Mouse (Mus musculus) kidney, embryonic 14.5 days (tissue): Measurements from ENCODE around the gene Mr1. TPM values are rescaled to one million over a fixed set of nuclear protein-coding genes. Genes with fewer than 3 reads are reported as not detected.

ENCODE experiments used
- ATAC-seq: fragments of 200-750 bp; cut with Nextera tagmentation; 2 replicates; pipeline ENCODE4 v1.8.0; 2017; ENCODE audit warnings: moderate number of reproducible peaks, mild to moderate bottlenecking, moderate TSS enrichment, moderate library complexity; ENCODE audit not compliant: low FRiP score, low TSS enrichment
- H3K27ac ChIP-seq: fragments of 300-500 bp; sonication (generic); 2 replicates; pipeline ENCODE4 v1.5.1; 2014; ENCODE audit warnings: low read depth, mild to moderate bottlenecking, low read length, moderate library complexity, mixed read lengths
- H3K27me3 ChIP-seq: fragments of 300-500 bp; sonication (generic); 2 replicates; pipeline ENCODE4 v1.6.1; 2014; ENCODE audit warnings: mild to moderate bottlenecking, low read length; ENCODE audit not compliant: control insufficient read depth, insufficient read depth
- H3K36me3 ChIP-seq: fragments of 300-500 bp; sonication (generic); 2 replicates; pipeline ENCODE4 v1.6.1; 2014; ENCODE audit warnings: low read length, mixed read lengths; ENCODE audit not compliant: control insufficient read depth, insufficient read depth
- H3K4me1 ChIP-seq: fragments of 300-500 bp; sonication (generic); 2 replicates; pipeline ENCODE4 v1.6.1; 2014; ENCODE audit warnings: low read length, mixed read lengths; ENCODE audit not compliant: control insufficient read depth, insufficient read depth
- H3K4me2 ChIP-seq: fragments of 300-500 bp; sonication (generic); replicated peaks from 2 replicates; pipeline ENCODE4 v1.6.1; 2014; ENCODE audit warnings: low read depth, mild to moderate bottlenecking, low read length
- H3K4me3 ChIP-seq: fragments of 300-500 bp; sonication (generic); 2 replicates; pipeline ENCODE4 v1.5.1; 2014; ENCODE audit warnings: mild to moderate bottlenecking, low read length
- H3K9ac ChIP-seq: fragments of 300-500 bp; sonication (generic); 2 replicates; pipeline ENCODE4 v1.6.1; 2014; ENCODE audit warnings: low read depth, mild to moderate bottlenecking, low read length, moderate library complexity
- H3K9me3 ChIP-seq: fragments of 300-500 bp; sonication (generic); 2 replicates; pipeline ENCODE4 v1.6.1; 2016; ENCODE audit warnings: low read length; ENCODE audit not compliant: control insufficient read depth
- WGBS: fragments of 180-500 bp; shearing (Covaris S2); extraction: QIAGEN DNeasy Blood & Tissue Kit; methylation state at CpG from one replicate; pipeline ENCODE4 v1.1.7; 2014; 5-methylcytosine and 5-hydroxymethylcytosine counted together
- polyA plus RNA-seq: library from polyadenylated mRNA; unstranded; fragments of >200 nt; fragmentation: Nextera tagmentation; extraction: Ambion mirVana; gene quantifications from 2 replicates; pipeline ENCODE4 v1.2.1, GENCODE M21; 2014

Mr1 gene
- polyA plus RNA-seq, 1 experiment from 2014 or later, result 4.8 TPM

DNA sequence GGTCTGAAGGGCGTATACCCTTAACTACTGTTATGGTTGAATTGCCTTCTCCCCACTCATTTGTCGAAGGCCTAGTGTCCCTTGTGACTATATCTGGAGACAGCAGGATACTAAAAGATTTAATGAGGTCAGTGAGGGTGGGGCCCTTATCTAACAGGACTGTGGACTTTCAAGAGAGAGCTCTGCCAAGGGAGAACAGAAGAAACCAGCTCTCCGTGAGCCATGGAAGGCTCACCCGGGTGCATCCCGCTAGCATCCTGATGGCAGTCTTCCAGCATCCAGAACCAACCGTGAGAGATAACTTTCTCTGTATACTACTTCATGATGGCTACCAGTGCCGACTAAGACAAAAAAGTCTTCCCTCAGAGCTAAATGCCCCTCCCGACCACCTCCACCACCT is 61.8 kb downstream of the Mr1 start:
- peaks cover 37% of the 10 kb centered on the region for H3K4me1 ChIP-seq
- H3K9ac ChIP-seq, result no peak overlapping the region
- no peak for ATAC-seq
- H3K27ac ChIP-seq, result peak overlapping the region; percentile 91; the same call in 1 of the 2 replicates
- H3K27me3 ChIP-seq, result no peaks in the 10 kb centered on the region
- H3K4me3 ChIP-seq, result no peak overlapping the region
- H3K36me3 ChIP-seq, result no peaks in the 10 kb centered on the region
- no peak overlapping the region for H3K4me2 ChIP-seq
- WGBS, result 55% methylated on average over 8 of the region's 8 CpGs
- H3K9me3 ChIP-seq, result no peaks in the 10 kb centered on the region

DNA sequence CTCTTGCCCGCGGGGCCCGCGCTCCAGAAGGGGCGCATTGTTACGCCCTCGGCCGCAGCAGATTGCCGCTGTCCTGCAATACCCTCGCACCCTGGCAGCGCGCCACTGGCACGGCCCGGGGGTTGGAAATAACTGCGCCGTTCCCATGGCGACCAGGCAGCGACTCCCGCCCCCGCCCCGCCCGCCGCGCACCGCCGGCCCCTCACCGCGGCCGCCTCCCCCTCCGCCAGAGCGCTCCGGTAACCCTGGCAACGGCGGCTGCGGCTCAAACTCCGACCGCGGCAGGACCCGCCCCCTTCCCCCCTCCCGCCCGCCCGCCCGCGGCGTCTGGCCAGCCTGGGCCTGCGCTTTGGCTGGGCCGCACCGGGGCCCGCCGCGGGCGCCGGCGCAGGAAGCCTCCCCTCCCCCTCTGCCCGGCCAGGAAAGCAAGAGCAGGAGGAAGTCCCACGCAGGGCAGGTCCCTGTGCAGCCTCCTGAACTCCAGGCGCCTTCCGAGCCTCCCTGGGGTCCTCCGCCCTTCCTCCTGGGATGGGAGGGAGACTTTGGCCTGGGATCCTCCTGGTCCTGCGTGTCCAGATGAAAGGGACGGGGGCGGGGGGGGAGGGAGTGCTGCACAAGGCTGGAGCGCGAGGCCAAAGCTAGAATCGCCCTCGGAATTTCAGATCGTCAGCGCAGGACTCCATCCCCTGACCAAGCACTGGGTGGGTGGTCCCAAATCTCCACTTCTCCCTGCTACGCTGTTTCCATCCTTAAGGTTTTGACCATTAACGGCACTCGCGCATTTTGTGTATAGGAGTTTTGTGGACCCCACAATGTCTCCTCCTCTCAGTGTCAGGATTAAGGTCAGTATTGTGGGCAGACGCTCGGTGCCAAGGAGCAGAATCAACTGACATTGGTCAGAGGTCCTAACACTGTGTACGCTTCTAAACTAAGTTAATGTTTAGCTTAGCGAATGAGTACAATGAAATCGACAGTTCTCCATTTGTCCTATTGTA is 63.0 kb downstream of the Mr1 start:
- peak overlapping the region; percentile 91 for H3K27ac ChIP-seq
- peak overlapping the region; percentile 62 for H3K4me2 ChIP-seq
- WGBS, result under 1% methylated on average over 54 of the region's 77 CpGs
- no peaks in the 10 kb centered on the region for H3K9me3 ChIP-seq
- H3K27me3 ChIP-seq, result no peaks in the 10 kb centered on the region
- H3K4me3 ChIP-seq, result peak overlapping the region; percentile 38
- peak; percentile 94 for ATAC-seq
- peak overlapping the region; percentile 71 for H3K9ac ChIP-seq
- H3K36me3 ChIP-seq, result no peaks in the 10 kb centered on the region
- H3K4me1 ChIP-seq, result peaks cover 41% of the 10 kb centered on the region

DNA sequence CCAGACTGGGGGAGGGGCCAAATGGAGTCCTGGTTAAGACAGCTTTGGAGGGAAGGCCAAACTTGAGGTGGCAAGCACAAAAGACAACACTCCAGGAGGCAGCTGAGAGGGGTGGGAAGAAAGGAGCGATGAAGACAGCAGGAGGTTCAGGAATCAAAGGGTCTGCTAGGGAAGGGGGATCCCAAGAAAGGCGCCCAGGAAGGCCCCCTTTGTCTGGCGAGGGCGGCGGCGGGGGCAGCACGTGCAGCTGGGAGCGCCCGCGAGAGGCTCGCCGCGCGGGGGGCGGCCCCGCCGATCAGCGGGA is 63.7 kb downstream of the Mr1 start:
- peak overlapping the region; percentile 62 for H3K4me2 ChIP-seq
- ATAC-seq, result no peak
- peaks cover 48% of the 10 kb centered on the region for H3K4me1 ChIP-seq
- WGBS, result under 1% methylated on average over 17 of the region's 18 CpGs
- peak overlapping the region; percentile 71 for H3K9ac ChIP-seq
- no peaks in the 10 kb centered on the region for H3K36me3 ChIP-seq
- H3K4me3 ChIP-seq, result peak overlapping the region; percentile 38
- no peaks in the 10 kb centered on the region for H3K9me3 ChIP-seq
- H3K27me3 ChIP-seq, result no peaks in the 10 kb centered on the region
- peak overlapping the region; percentile 91 for H3K27ac ChIP-seq

DNA sequence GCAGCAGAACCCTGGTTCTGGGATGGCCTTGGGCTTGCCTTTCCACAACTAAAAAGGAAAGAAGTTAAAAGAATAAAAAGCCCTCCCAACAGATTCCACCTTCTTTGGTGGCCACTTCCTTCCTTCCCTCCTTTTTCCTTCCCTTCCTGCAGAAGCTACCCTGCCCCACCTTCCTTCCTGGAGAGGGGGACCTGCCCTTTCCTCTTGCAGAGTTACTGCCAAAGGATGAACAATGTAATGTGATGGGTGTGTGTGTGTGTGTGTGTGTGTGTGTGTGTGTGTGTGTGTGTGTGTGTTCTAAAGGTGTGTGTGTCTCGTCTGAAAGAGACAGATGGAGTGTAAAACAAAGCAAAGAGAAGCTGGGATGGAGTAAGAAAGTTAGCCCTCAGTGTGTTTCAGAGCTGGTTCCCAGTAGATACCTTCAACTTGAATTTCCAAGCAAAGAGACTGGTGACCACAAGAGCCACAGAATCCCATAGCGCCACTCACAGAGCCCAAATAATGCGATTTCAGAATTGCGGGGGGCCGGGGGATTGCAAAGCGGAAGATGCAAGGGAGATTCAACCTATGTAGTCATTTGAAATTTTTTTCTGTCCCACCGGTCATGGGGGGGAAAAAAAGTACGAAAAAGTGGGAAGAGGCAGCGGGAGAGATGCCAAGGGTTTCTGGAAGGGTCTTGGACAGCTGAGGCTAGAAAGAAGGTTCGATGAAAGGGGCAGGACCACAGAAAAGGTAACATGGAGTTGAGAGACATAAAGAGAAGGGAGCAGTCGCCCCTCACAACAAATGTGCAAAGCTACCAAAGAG is 64.3 kb downstream of the Mr1 start:
- peak overlapping the region; percentile 38 for H3K4me3 ChIP-seq
- no peaks in the 10 kb centered on the region for H3K9me3 ChIP-seq
- H3K4me1 ChIP-seq, result peaks cover 53% of the 10 kb centered on the region
- H3K9ac ChIP-seq, result peak overlapping the region; percentile 71
- no peaks in the 10 kb centered on the region for H3K36me3 ChIP-seq
- ATAC-seq, result no peak
- peak overlapping the region; percentile 91 for H3K27ac ChIP-seq
- H3K27me3 ChIP-seq, result no peaks in the 10 kb centered on the region
- WGBS, result 14% methylated on average over 11 of the region's 11 CpGs
- H3K4me2 ChIP-seq, result peak overlapping the region; percentile 62

DNA sequence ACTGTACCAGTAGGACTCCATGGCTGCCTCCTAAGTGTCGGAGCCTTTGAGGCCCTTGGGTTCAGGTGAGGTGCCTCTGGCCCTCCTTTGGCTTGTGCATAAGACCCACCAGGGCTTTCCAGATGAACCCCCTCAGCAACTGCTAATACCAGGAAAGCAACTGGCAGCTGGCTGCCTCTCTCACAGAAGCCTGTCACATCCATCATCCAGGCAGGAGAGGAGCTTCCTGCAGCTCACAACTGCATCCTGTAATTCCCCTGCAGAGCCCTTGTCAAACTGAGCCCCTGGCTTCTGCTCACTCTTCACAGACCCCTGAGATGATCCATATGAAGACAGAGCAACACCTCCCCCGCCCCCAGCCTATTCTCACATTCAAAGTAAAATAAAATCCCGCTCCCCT is 68.9 kb downstream of the Mr1 start:
- peaks cover 42% of the 10 kb centered on the region for H3K4me1 ChIP-seq
- H3K27me3 ChIP-seq, result no peaks in the 10 kb centered on the region
- H3K27ac ChIP-seq, result peak overlapping the region; percentile 24; the same call in 1 of the 2 replicates
- peak; percentile 37 for ATAC-seq
- no peak overlapping the region for H3K4me3 ChIP-seq
- WGBS, result 50% methylated on average over 3 of the region's 3 CpGs
- H3K36me3 ChIP-seq, result no peaks in the 10 kb centered on the region
- H3K9ac ChIP-seq, result no peak overlapping the region
- no peaks in the 10 kb centered on the region for H3K9me3 ChIP-seq
- H3K4me2 ChIP-seq, result no peak overlapping the region

Other genes with a start within 250 kb of the Mr1 start
- gene Ier5, start 47.2 kb downstream of the Mr1 start, polyA plus RNA-seq, result 13.1 and 14.8 TPM in 2 replicates
- 69.2 and 86.8 TPM in 2 replicates for gene Stx6, start 11.9 kb upstream of the Mr1 start, polyA plus RNA-seq
- 4.7 and 4.9 TPM in 2 replicates for gene BC034090, start 97.6 kb upstream of the Mr1 start, polyA plus RNA-seq